Mouse (Mus musculus) intestine, embryonic 14.5 days (tissue): ENCODE results near the gene Arl8a. TPM values are rescaled to one million over a fixed set of nuclear protein-coding genes. Genes with fewer than 3 reads are reported as not detected.

ENCODE experiments used
- ATAC-seq: fragments of 200-750 bp; cut with Nextera tagmentation; replicated peaks from 2 replicates; pipeline ENCODE4 v1.8.0; 2017; ENCODE audit warnings: low read depth, moderate number of reproducible peaks, moderate TSS enrichment, moderate library complexity; ENCODE audit not compliant: low FRiP score, low TSS enrichment
- DNase-seq: peaks from one replicate; pipeline ENCODE4 v3.0.0-alpha.2; 2018; ENCODE audit warnings: low spot score
- H3K27ac ChIP-seq: fragments of 300-500 bp; sonication (generic); 2 replicates; pipeline ENCODE4 v1.5.1; 2014; ENCODE audit warnings: low read depth, mild to moderate bottlenecking, control low read depth
- H3K27me3 ChIP-seq: fragments of 300-500 bp; sonication (generic); replicated peaks from 2 replicates; pipeline ENCODE4 v1.6.1; 2014; ENCODE audit warnings: low read length, control low read depth; ENCODE audit not compliant: control insufficient read depth, insufficient read depth
- H3K36me3 ChIP-seq: fragments of 300-500 bp; sonication (generic); 2 replicates; pipeline ENCODE4 v1.6.1; 2014; ENCODE audit warnings: low read length, control low read depth; ENCODE audit not compliant: control insufficient read depth, insufficient read depth
- H3K4me1 ChIP-seq: fragments of 300-500 bp; sonication (generic); replicated peaks from 2 replicates; pipeline ENCODE4 v1.6.1; 2014; ENCODE audit warnings: low read length, control low read depth, mixed read lengths; ENCODE audit not compliant: control insufficient read depth, insufficient read depth
- H3K4me2 ChIP-seq: fragments of 300-500 bp; sonication (generic); 2 replicates; pipeline ENCODE4 v1.6.1; 2014; ENCODE audit warnings: low read length
- H3K4me3 ChIP-seq: fragments of 300-500 bp; sonication (generic); 2 replicates; pipeline ENCODE4 v1.5.1; 2014; ENCODE audit warnings: low read depth, low read length, control low read depth, mixed read lengths
- H3K9ac ChIP-seq: fragments of 300-500 bp; sonication (generic); 2 replicates; pipeline ENCODE4 v1.6.1; 2014; ENCODE audit warnings: mild to moderate bottlenecking, low read length
- H3K9me3 ChIP-seq: fragments of 300-500 bp; sonication (generic); 2 replicates; pipeline ENCODE4 v1.6.1; 2016; ENCODE audit warnings: low read length, control low read depth; ENCODE audit not compliant: control insufficient read depth
- WGBS: fragments of 180-500 bp; shearing (Covaris S2); extraction: QIAGEN DNeasy Blood & Tissue Kit; methylation state at CpG from one replicate; pipeline ENCODE4 v1.1.7; 2014; 5-methylcytosine and 5-hydroxymethylcytosine counted together
- polyA plus RNA-seq: library from polyadenylated mRNA; unstranded; fragments of >200 nt; fragmentation: Nextera tagmentation; extraction: Ambion mirVana; gene quantifications from 2 replicates; pipeline ENCODE4 v1.2.1, GENCODE M21; 2014

The Arl8a gene
- polyA plus RNA-seq, 1 experiment from 2014 or later = 54.2 TPM

DNA sequence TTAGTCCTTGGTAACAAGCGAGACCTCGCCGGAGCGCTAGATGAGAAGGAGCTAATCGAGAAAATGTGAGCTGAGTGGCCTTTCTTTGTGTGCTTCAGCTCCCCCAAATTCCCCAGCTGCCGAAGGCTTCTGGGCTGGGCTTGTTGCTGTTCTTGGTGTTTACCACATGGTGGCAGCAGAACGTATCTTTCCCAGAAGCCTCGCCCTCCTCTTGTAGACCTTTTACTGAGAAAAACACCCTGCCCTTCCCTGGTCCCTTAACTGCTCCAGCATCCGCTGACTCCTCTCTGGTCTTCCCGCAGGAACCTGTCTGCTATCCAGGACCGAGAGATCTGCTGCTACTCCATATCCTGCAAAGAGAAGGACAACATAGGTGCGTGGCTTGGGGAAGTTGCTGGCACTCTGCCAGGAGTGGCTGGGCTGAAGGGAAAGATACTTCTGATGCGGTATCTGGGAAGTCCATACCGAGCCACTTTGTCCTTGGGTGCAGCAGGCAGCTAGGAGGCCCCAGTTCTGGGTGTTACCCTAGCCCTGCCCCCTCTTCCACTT lies 7.9 kb downstream of the Arl8a start:
- H3K4me3 ChIP-seq = no peak overlapping the region; the same call in 1 of the 2 replicates
- H3K9ac ChIP-seq = peak overlapping the region; percentile 39; the same call in 1 of the 2 replicates
- no peaks in the 10 kb centered on the region for H3K27me3 ChIP-seq
- 2% methylated on average over 14 of the region's 14 CpGs for WGBS
- DNase-seq = peak; percentile 89
- H3K27ac ChIP-seq = peak overlapping the region; percentile 73
- peak; percentile 67 for ATAC-seq
- H3K9me3 ChIP-seq = no peaks in the 10 kb centered on the region
- H3K36me3 ChIP-seq = peaks cover 33% of the 10 kb centered on the region
- peak overlapping the region; percentile 46 for H3K4me2 ChIP-seq
- peaks cover 17% of the 10 kb centered on the region; the same call in 1 of the 2 replicates for H3K4me1 ChIP-seq

DNA sequence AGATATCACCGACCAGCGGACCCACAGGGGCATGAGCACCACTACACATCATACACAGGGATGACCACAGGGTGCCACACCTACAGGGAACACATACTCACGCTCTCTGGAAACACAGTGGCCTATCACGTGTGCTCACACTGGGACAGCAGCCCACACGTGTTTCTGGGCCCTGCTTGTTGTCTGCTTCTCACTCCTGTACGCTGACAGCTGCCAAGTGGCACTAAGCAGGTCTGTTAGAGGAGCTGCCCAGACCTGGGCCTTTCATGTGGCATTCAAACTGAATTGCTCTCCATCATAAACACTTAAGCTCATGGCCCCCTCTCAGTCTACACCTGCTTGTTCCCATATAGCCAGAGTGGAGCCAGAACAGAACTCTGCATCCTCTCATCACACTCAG lies 9.7 kb downstream of the Arl8a start:
- Histone ChIP-seq H3K36me3 (peaks cover 32% of the 10 kb centered on the region), H3K4me2 (no peak overlapping the region), H3K27me3 (no peaks in the 10 kb centered on the region), H3K4me1 (peaks cover 17% of the 10 kb centered on the region; the same call in 1 of the 2 replicates), H3K4me3 (no peak overlapping the region), H3K9ac (no peak overlapping the region), H3K27ac (no peak overlapping the region), H3K9me3 (no peaks in the 10 kb centered on the region)
- no peak for ATAC-seq
- DNase-seq = no peak
- WGBS = 80% methylated on average over 6 of the region's 6 CpGs

DNA sequence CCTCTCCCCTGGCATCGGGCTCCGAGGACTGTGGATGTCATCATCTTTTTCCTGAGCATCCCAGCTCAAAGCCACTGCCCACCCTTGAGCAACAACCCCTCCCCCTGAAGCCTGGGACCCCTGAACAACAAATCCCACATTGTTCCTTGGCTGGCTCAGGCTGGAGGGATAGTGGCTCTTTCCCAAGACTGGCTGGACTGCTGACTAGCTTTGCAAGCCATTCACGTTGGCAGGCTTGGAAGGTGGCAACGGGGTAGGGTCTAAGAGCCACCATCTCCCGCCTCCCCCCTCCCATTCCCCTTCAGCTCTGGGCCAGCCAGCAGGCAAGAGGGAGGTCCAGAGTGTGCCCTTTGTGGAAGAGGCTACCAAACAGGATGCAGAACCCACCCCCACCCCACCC lies 12.0 kb downstream of the Arl8a start:
- no peak overlapping the region for H3K4me3 ChIP-seq
- H3K9me3 ChIP-seq = no peaks in the 10 kb centered on the region
- H3K9ac ChIP-seq = no peak overlapping the region
- 0 out of 2 replicates have a peak overlapping the region, but pooled peaks have one; percentile 11 for H3K27ac ChIP-seq
- peak; percentile 10; the same call in 1 of the 2 replicates for ATAC-seq
- H3K4me1 ChIP-seq = peaks cover 17% of the 10 kb centered on the region; the same call in 1 of the 2 replicates
- no peaks in the 10 kb centered on the region for H3K27me3 ChIP-seq
- DNase-seq = no peak
- peaks cover 20% of the 10 kb centered on the region for H3K36me3 ChIP-seq
- H3K4me2 ChIP-seq = no peak overlapping the region
- 76% methylated on average over 5 of the region's 5 CpGs for WGBS

GRCm38 (mm10) chr1:135159074-135159473 lies 12.4 kb downstream of the Arl8a start:
- Histone ChIP-seq H3K36me3 (peaks cover 20% of the 10 kb centered on the region), H3K4me2 (no peak overlapping the region), H3K9me3 (no peaks in the 10 kb centered on the region), H3K27me3 (no peaks in the 10 kb centered on the region), H3K4me1 (peaks cover 13% of the 10 kb centered on the region; the same call in 1 of the 2 replicates), H3K27ac (0 out of 2 replicates have a peak overlapping the region, but pooled peaks have one; percentile 11), H3K9ac (no peak overlapping the region), H3K4me3 (no peak overlapping the region)
- ATAC-seq (peak; percentile 9; the same call in 1 of the 2 replicates), DNase-seq (no peak)
- WGBS = 61% methylated on average over 7 of the region's 7 CpGs

DNA sequence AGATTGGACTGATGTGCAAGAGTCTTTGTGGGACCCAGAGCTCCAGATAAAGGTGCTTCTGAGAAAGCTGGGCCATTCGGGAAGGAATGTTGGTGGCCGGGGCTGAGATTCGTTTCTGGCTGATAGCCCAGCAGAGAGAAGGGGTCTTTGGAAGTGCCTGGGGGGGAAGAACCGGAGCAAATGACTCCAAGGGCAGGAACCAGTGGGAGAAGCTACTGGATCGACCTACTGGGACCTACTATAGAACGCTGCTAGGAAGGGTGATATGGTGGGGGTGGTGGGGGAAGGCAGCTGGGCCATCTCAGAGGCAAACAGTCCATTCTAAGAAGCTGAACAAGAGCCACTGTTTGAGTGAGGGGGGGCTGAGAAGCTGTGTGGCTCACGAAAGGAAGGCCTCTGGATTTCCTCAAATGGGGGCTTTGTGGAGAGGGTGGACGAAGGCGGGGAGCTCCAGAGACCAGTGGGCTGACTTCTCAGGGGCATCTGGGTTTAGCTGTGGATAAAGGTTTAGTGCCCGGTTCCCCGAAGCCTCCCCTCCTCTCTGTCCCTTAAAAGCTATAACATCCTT lies 13.0 kb downstream of the Arl8a start:
- no peaks in the 10 kb centered on the region for H3K27me3 ChIP-seq
- no peak overlapping the region for H3K4me3 ChIP-seq
- H3K9me3 ChIP-seq = no peaks in the 10 kb centered on the region
- WGBS = 68% methylated on average over 11 of the region's 11 CpGs
- H3K4me1 ChIP-seq = peaks cover 9% of the 10 kb centered on the region; the same call in 1 of the 2 replicates
- H3K27ac ChIP-seq = 0 out of 2 replicates have a peak overlapping the region, but pooled peaks have one; percentile 11
- peaks cover 20% of the 10 kb centered on the region for H3K36me3 ChIP-seq
- ATAC-seq = no peak
- DNase-seq = no peak
- no peak overlapping the region for H3K4me2 ChIP-seq
- no peak overlapping the region for H3K9ac ChIP-seq

GRCm38 (mm10) chr1:135160411-135161050 lies 13.9 kb downstream of the Arl8a start:
- no peak overlapping the region for H3K4me2 ChIP-seq
- no peak for ATAC-seq
- WGBS = 80% methylated on average over 13 of the region's 13 CpGs
- H3K36me3 ChIP-seq = peaks cover 15% of the 10 kb centered on the region
- H3K4me3 ChIP-seq = no peak overlapping the region
- peaks cover 4% of the 10 kb centered on the region; the same call in 1 of the 2 replicates for H3K4me1 ChIP-seq
- no peaks in the 10 kb centered on the region for H3K27me3 ChIP-seq
- H3K9ac ChIP-seq = no peak overlapping the region
- no peak for DNase-seq
- no peaks in the 10 kb centered on the region for H3K9me3 ChIP-seq
- H3K27ac ChIP-seq = no peak overlapping the region

GRCm38 (mm10) chr1:135162720-135163119 lies 16.1 kb downstream of the Arl8a start:
- ATAC-seq = no peak
- H3K4me3 ChIP-seq = no peak overlapping the region
- H3K4me1 ChIP-seq = peaks cover 4% of the 10 kb centered on the region; the same call in 1 of the 2 replicates
- no peak for DNase-seq
- 70% methylated on average over 6 of the region's 6 CpGs for WGBS
- H3K9me3 ChIP-seq = no peaks in the 10 kb centered on the region
- H3K4me2 ChIP-seq = no peak overlapping the region
- no peaks in the 10 kb centered on the region for H3K27me3 ChIP-seq
- no peaks in the 10 kb centered on the region for H3K36me3 ChIP-seq
- H3K27ac ChIP-seq = no peak overlapping the region
- no peak overlapping the region for H3K9ac ChIP-seq

DNA sequence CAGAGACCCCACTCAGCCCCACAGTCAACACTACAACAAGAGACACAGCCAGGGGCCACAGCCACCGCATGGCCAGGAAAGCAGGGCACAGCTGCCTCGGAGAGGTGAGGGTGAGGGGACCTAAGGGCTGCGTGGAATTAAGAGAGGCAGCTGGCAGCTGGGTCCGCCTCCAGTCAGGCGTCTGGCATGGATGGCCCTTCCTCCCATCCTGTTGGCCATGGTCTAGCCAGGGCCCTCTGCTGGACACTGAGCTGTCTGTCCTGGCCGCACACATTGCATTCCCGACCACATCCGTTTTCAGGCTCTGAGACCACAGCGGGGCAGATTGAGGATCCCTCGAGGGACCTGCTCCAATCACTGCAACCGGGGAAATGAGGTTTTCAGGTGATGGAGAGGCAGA lies 20.8 kb downstream of the Arl8a start, which contains the start of gene Gpr37l1:
Gpr37l1 (minus strand) TSS at position 247 of the 400 bp plus-strand sequence.
- no peak for DNase-seq
- WGBS = 66% methylated on average over 11 of the region's 11 CpGs
- no peak within 1 kb of the TSS for H3K27ac ChIP-seq
- no peak within 1 kb of the TSS for H3K4me3 ChIP-seq
- no peak within 1 kb of the TSS for H3K4me2 ChIP-seq
- peaks cover 6% of the 10 kb centered on the region; the same call in 1 of the 2 replicates for H3K4me1 ChIP-seq
- no peak within 1 kb of the TSS for H3K9ac ChIP-seq
- no peaks in the 10 kb centered on the region for H3K36me3 ChIP-seq
- H3K9me3 ChIP-seq = no peaks in the 10 kb centered on the region
- no peaks in the 10 kb centered on the region for H3K27me3 ChIP-seq
- ATAC-seq = no peak
